Mouse (Mus musculus) spleen, embryonic (tissue): ENCODE results near the gene Smad1.

Experiments
- CTCF ChIA-PET: fragments of 350-600 bp; sonication (Branson Sonifier 250); formaldehyde crosslinking; loops from one replicate; lab custom pipeline; 2022; lab: Charles Lee

Gene Smad1

GRCm38 (mm10) chr8:79360302-79360701, 39.0 kb downstream of the Smad1 start:
- CTCF ChIA-PET = no interaction called here

DNA sequence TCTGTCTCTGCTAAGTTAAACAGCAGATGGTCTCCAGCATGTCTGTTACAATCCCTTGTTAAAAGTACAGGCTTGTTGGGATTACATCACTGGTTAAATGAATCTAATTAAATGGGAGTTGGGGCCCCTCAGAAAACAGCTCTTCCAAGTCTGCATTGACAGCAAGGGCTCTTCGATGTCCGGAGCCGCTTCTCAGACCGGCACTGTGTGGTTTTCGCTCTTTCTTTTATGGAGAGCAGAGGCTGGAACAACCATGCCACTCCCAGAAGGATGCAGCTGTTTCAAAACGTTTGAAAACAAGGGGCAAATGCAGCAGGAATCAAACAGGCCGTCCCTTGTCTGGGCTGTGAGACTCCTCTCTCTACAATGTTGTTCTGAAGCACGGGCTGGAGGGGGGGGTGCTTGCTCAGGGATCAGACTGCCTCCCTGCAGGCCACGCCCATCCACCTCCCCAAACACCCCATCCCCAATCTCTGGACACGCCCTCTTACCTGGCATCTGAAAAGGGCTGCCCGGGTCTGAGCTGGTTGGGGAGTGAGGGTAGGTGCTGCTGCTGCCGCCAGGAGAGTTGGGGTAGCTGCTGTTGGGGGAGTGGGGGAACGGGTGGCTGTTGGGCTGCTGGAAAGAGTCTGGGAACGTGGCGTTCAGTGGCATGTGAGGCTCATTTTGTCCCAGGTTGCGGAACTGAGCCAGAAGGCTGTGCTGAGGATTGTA, 43.4 kb downstream of the Smad1 start:
- CTCF ChIA-PET = no interaction called here

DNA sequence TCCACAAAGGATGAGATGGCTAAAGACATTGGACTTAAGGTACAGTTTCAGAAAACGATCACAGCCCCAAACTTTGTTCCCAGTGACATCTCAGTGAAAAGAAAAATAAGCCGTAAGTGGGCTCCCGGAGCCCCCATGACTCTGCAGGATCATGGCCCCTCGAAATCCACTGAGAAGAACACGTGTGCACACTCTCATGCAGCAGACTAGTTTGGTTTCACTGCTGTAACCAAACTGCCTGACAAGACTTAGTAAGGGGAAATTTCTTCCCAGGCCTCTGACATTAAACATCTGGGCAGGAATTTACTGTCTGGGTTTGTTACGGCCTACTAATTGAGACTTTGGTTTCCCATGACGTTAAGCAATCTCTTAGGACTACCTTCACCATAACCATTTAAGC, 45.3 kb downstream of the Smad1 start:
- CTCF ChIA-PET = no interaction called here

- CTCF ChIA-PET = no interaction called here
These were observed 47.4 kb downstream of the Smad1 start for GRCm38 (mm10) chr8:79351916-79352315.

DNA sequence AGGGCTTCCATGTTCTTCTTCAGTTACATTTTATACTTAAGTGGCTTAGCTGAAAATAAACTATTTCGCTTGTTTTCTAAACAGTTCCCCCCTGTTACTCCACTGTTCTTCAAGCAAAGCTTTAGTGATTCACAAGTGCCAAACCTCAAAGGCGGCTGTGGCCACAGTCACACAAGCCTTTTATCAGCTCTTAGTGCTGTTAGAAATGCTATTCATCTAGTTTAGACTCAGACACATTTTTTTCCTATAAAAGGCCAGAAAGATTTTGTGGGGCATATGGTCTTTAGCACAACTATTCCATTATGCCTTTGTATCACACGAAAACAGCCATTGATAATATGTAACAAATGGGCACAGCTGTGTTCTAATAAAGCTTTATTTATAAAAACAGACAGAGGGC, 48.5 kb downstream of the Smad1 start:
- CTCF ChIA-PET = interaction anchor here (0.7 kb wide), 1 partner anchor 58 kb away, joined by 5 read pairs; no protein-coding TSS in a partner anchor

GRCm38 (mm10) chr8:79350094-79350593, 49.2 kb downstream of the Smad1 start:
- CTCF ChIA-PET = interaction anchor here (0.7 kb wide), 1 partner anchor 58 kb away, joined by 5 read pairs; no protein-coding TSS in a partner anchor

DNA sequence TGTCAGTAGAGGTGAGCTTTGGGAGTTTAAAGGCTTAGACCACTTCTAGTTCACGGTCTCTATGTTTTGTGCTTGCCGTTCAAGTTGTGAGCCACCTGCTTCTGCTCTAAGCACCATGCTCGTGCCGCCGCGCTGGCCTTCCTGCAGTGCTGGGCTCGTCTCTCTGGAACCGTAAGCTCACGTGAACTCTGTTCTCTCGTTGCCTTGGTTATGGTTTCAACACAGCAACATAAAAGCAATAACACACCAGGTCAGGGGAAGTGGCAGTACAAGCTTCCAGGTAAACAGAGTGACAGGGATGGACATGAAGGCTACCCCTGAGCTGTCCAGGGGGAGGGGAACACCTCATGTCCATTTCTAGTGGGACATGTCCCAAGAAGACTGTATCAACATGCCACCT, 52.9 kb downstream of the Smad1 start:
- CTCF ChIA-PET = no interaction called here

GRCm38 (mm10) chr8:79345856-79346255, 53.5 kb downstream of the Smad1 start:
- CTCF ChIA-PET = no interaction called here

DNA sequence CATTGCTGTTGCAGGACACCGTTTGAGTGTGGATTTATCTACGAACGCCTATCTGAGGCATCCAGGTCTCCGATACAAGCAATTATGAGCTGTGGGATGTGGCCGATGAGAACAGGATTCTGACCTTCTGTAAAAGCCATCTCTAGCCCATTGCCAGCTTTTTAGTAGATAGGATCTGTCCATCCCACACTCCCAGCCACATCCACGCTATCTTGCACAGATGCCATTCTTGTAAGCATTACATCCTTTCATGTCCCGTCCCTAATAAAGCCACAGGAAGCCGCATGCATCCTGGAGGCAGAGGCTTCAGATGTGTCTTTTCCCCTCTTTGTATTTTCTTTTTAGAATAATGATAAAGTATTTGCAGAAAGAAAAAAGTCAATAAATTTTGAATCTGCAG, 58.1 kb downstream of the Smad1 start:
- CTCF ChIA-PET = no interaction called here

DNA sequence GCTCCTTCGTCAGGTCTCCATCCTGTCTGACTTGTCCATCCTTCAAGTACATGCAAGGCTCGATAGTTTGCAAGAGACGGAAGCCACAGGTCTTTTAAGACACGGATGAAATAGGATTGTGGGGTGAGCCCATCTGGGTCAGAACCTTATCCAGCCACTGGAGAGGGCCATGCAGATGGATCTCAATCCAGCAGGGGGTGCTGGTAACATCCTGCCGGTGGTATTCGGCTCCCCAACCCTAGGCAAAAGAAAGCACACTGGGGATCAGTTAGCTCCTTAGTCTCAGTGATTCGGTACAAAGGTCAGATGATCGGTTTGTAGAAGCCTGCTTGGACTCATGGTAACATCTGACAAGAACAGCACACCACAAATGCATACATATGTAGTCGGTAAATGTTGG, 59.8 kb downstream of the Smad1 start:
- CTCF ChIA-PET = interaction anchor here (0.5 kb wide), 1 partner anchor 399 kb away, joined by 3 read pairs; no protein-coding TSS in a partner anchor

DNA sequence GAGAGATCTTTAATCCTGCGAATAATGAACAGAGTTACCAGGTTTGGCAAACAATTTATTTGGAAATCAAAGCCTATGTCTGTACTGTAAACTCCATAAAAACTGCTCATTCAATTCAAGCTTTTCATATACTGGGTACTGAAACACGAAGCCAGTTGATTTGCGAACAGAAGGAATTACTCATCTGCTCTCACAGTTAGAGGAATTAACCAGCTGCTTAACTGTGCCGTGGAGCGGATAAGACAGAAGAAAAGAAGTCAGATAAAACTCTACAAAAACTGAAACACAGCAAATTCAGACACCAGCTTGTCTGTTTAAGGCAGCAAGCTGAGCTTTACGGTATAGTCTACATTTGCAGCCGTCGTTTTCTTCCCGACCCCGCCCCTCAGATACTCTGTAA, 60.7 kb downstream of the Smad1 start:
- CTCF ChIA-PET = no interaction called here

DNA sequence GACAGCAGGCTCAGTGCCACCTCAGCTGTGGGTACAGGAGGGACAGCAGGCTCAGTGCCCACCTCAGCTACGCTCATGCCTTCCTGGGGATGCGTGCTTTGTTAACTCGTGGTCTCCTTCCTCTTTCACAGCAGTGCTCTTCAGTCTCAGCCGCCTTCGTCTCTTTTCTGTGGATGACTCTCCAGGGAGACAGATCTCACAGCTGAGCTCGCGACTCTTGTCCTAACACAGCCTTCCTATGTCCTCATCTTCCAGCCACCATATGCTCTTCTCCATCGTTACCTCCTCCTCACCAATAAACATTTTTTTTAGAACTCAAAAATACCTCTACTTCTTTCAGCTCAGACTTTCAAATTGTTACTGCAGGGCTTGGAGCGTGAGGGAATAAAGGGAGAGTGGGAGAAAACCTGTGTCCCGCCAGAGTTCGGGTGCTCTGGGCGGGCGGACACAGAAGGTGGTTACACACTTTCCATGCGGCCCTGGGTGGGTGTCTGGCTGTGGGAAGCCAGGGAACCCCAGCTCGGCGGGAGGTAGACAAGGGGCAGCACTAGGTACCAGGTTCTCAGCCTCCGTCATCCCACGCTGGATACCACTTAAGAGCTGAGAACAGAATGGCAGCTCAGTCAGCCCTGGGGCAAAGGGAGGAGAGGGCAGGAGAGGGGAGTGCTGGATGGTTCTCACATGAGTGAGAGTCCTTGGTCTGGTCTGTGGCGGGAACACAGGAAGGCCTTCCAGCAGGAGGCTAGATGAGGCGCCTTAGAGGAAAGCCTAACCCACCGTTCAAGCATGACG, 67.0 kb downstream of the Smad1 start:
- CTCF ChIA-PET = no interaction called here

GRCm38 (mm10) chr8:79331571-79331970, 67.7 kb downstream of the Smad1 start:
- CTCF ChIA-PET = no interaction called here

GRCm38 (mm10) chr8:79331017-79331416, 68.3 kb downstream of the Smad1 start:
- CTCF ChIA-PET = no interaction called here

DNA sequence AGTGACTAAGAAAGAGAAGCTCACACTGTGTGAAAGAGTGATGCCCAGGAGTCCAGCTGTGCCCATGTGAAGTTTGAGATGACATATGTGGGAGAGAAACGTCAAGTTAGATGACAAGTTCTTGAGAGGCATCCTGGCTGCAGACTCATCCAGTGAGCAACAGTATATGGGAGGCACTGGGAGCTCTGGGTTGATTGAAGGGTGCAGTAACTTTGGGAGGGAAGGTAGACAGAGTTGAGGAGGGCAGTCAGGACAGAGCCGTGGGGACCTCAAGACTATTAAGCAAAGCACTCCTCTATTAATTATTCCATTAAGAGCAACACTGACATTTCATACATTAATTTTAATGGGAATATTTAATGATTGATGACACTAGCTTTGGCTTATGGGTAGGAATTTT, 69.6 kb downstream of the Smad1 start:
- CTCF ChIA-PET = interaction anchor here (0.7 kb wide), 2 partner anchors 14 to 59 kb away, joined by 3 read pairs; no protein-coding TSS in a partner anchor

GRCm38 (mm10) chr8:79329182-79329581, 70.1 kb downstream of the Smad1 start:
- CTCF ChIA-PET = interaction anchor here (0.7 kb wide), 1 partner anchor 13 kb away, joined by 3 read pairs; no protein-coding TSS in a partner anchor

GRCm38 (mm10) chr8:79325510-79325909, 73.8 kb downstream of the Smad1 start:
- CTCF ChIA-PET = no interaction called here

GRCm38 (mm10) chr8:79324928-79325327, 74.4 kb downstream of the Smad1 start:
- CTCF ChIA-PET = no interaction called here

DNA sequence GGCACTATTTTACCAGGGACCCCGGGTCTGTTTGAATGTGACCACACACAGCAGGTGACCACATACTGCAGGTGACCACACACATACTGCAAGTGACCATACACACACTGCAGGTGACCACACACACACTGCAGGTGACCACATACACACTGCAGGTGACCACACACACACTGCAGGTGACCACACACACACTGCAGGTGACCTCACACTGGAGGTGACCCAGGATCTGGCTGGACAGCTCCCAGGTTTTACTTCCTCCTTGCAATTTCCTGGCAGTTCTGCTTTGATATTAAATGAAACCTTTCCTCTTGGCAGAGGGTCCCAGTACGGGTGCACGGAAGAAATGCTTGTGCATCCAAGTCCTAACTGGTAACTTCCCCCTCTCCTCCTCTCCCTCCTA, 75.3 kb downstream of the Smad1 start:
- CTCF ChIA-PET = no interaction called here

DNA sequence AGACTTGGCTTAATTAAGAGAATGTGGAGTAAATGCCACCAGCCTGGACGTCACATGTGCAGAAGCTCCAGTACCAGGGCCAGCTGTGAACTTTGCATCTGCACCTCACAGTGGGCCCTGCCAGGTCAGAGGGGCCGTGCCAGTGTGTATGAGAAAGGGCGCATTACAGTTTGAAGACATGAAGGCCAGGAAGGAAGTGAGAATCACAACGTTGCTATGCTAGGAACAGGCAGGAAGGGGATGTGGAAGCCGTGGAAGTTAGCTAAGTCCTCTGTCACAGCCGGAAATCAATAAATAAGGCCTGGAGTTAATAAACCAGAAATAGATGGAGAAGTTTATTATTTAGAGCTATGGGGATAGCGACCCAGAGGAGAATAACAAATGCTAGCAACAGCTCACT, 76.2 kb downstream of the Smad1 start:
- CTCF ChIA-PET = no interaction called here

GRCm38 (mm10) chr8:79310801-79311200, 88.5 kb downstream of the Smad1 start:
- CTCF ChIA-PET = no interaction called here

GRCm38 (mm10) chr8:79305941-79306340, 93.4 kb downstream of the Smad1 start:
- CTCF ChIA-PET = no interaction called here

DNA sequence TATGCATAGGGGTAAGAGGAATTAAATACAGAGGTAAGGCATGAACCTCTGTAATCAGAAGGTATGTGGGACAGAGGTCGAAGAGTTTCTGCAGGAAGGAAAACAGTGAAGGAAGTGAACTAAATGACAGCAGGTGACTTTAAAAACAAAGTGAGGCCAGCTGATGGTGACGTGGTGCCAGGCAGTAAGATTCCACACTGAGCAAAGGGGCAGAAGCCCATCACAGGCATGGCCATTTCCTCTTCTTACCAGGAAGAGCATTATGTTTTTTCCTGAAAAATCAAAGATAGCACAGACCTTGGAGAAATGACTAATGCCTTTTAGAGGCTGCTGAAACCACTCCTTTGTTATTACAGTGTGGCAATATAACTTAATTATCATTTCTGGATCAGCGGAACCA, 97.8 kb downstream of the Smad1 start:
- CTCF ChIA-PET = no interaction called here
